Mouse (Mus musculus): ENCODE results near the gene Smim24. TPM values are rescaled to one million over a fixed set of nuclear protein-coding genes. Genes with fewer than 3 reads are reported as not detected.

The Smim24 gene
- total and polyA plus RNA-seq, 2 experiments from 2014 or later = 3.3 to 6.6 TPM

GRCm38 (mm10) chr10:81395127-81395526 is 2.3 kb downstream of the Smim24 start:
- H3K4me2 ChIP-seq (ENCODE audit: low read depth, low read length) = no peak overlapping the region
- WGBS = 10% methylated on average over 5 of the region's 5 CpGs
- peaks cover 32% of the 10 kb centered on the region for H3K36me3 ChIP-seq (replicated peaks; ENCODE audit: control insufficient read depth, insufficient read depth, low read length)
- H3K9ac ChIP-seq (replicated peaks; ENCODE audit: low read depth, low read length) = no peak overlapping the region
- TF ChIP-seq CTCF (IDR thresholded peaks at IDR 0.05; ENCODE audit: low read depth) (peak; percentile 91), EP300 (IDR thresholded peaks at IDR 0.05; ENCODE audit: low read depth) (no peak)
- ATAC-seq (ENCODE audit: insufficient read depth, low read depth) = peak; percentile 43
- no peak overlapping the region for H3K27ac ChIP-seq (ENCODE audit: low read depth)
- H3K27me3 ChIP-seq (ENCODE audit: control insufficient read depth, insufficient read depth, low read length) = no peaks in the 10 kb centered on the region
- no peaks in the 10 kb centered on the region for H3K9me3 ChIP-seq (replicated peaks; ENCODE audit: control insufficient read depth, low read length)
- H3K4me3 ChIP-seq (ENCODE audit: low read depth, low read length) = no peak overlapping the region
- DNase-seq (ENCODE audit: low spot score) = peak; percentile 69
- H3K4me1 ChIP-seq (ENCODE audit: control insufficient read depth, insufficient read depth) = peaks cover 12% of the 10 kb centered on the region; the same call in 1 of the 2 replicates

GRCm38 (mm10) chr10:81395865-81396264 is 3.0 kb downstream of the Smim24 start:
- H3K27ac ChIP-seq (ENCODE audit: low read depth) = no peak overlapping the region
- WGBS = 86% methylated on average over 4 of the region's 4 CpGs
- peaks cover 12% of the 10 kb centered on the region; the same call in 1 of the 2 replicates for H3K4me1 ChIP-seq (ENCODE audit: control insufficient read depth, insufficient read depth)
- no peaks in the 10 kb centered on the region for H3K27me3 ChIP-seq (ENCODE audit: control insufficient read depth, insufficient read depth, low read length)
- H3K4me3 ChIP-seq (ENCODE audit: low read depth, low read length) = no peak overlapping the region
- no peak for ATAC-seq (ENCODE audit: insufficient read depth, low read depth)
- no peaks in the 10 kb centered on the region for H3K9me3 ChIP-seq (replicated peaks; ENCODE audit: control insufficient read depth, low read length)
- DNase-seq (ENCODE audit: low spot score) = no peak
- H3K4me2 ChIP-seq (ENCODE audit: low read depth, low read length) = no peak overlapping the region
- H3K36me3 ChIP-seq (replicated peaks; ENCODE audit: control insufficient read depth, insufficient read depth, low read length) = peaks cover 40% of the 10 kb centered on the region
- TF ChIP-seq EP300 (IDR thresholded peaks at IDR 0.05; ENCODE audit: low read depth) = no peak
- no peak for TF ChIP-seq CTCF (IDR thresholded peaks at IDR 0.05; ENCODE audit: low read depth)
- H3K9ac ChIP-seq (replicated peaks; ENCODE audit: low read depth, low read length) = no peak overlapping the region

GRCm38 (mm10) chr10:81396749-81397148 is 3.9 kb downstream of the Smim24 start:
- no peaks in the 10 kb centered on the region for H3K27me3 ChIP-seq (ENCODE audit: control insufficient read depth, insufficient read depth, low read length)
- no peaks in the 10 kb centered on the region for H3K9me3 ChIP-seq (replicated peaks; ENCODE audit: control insufficient read depth, low read length)
- H3K4me3 ChIP-seq (ENCODE audit: low read depth, low read length) = no peak overlapping the region
- peaks cover 41% of the 10 kb centered on the region for H3K36me3 ChIP-seq (replicated peaks; ENCODE audit: control insufficient read depth, insufficient read depth, low read length)
- no peak overlapping the region for H3K9ac ChIP-seq (replicated peaks; ENCODE audit: low read depth, low read length)
- DNase-seq (ENCODE audit: low spot score) (no peak), ATAC-seq (ENCODE audit: insufficient read depth, low read depth) (no peak)
- H3K4me2 ChIP-seq (ENCODE audit: low read depth, low read length) = no peak overlapping the region
- peaks cover 21% of the 10 kb centered on the region for H3K4me1 ChIP-seq (ENCODE audit: control insufficient read depth, insufficient read depth)
- no peak overlapping the region for H3K27ac ChIP-seq (ENCODE audit: low read depth)
- TF ChIP-seq EP300 (IDR thresholded peaks at IDR 0.05; ENCODE audit: low read depth) (no peak), CTCF (IDR thresholded peaks at IDR 0.05; ENCODE audit: low read depth) (no peak)
- 78% methylated on average over 5 of the region's 5 CpGs for WGBS

- no peak for TF ChIP-seq EP300 (IDR thresholded peaks at IDR 0.05; ENCODE audit: low read depth)
- WGBS = 80% methylated on average over 5 of the region's 5 CpGs
- Histone ChIP-seq H3K4me3 (ENCODE audit: low read depth, low read length) (no peak overlapping the region), H3K9me3 (replicated peaks; ENCODE audit: control insufficient read depth, low read length) (no peaks in the 10 kb centered on the region), H3K9ac (replicated peaks; ENCODE audit: low read depth, low read length) (no peak overlapping the region), H3K4me1 (ENCODE audit: control insufficient read depth, insufficient read depth) (peaks cover 15% of the 10 kb centered on the region), H3K27me3 (ENCODE audit: control insufficient read depth, insufficient read depth, low read length) (no peaks in the 10 kb centered on the region), H3K27ac (ENCODE audit: low read depth) (no peak overlapping the region), H3K4me2 (ENCODE audit: low read depth, low read length) (no peak overlapping the region), H3K36me3 (replicated peaks; ENCODE audit: control insufficient read depth, insufficient read depth, low read length) (peaks cover 58% of the 10 kb centered on the region)
- no peak for ATAC-seq (ENCODE audit: insufficient read depth, low read depth)
- no peak for DNase-seq (ENCODE audit: low spot score)
These were observed 6.4 kb downstream of the Smim24 start for GRCm38 (mm10) chr10:81399296-81399695.

- H3K4me3 ChIP-seq (ENCODE audit: low read depth, low read length) = no peak overlapping the region
- no peak overlapping the region for H3K4me2 ChIP-seq (ENCODE audit: low read depth, low read length)
- peaks cover 15% of the 10 kb centered on the region for H3K4me1 ChIP-seq (ENCODE audit: control insufficient read depth, insufficient read depth)
- H3K9me3 ChIP-seq (replicated peaks; ENCODE audit: control insufficient read depth, low read length) = no peaks in the 10 kb centered on the region
- TF ChIP-seq EP300 (IDR thresholded peaks at IDR 0.05; ENCODE audit: low read depth) = no peak
- TF ChIP-seq CTCF (IDR thresholded peaks at IDR 0.05; ENCODE audit: low read depth) = no peak
- DNase-seq (ENCODE audit: low spot score) = no peak
- H3K27ac ChIP-seq (ENCODE audit: low read depth) = no peak overlapping the region
- H3K36me3 ChIP-seq (replicated peaks; ENCODE audit: control insufficient read depth, insufficient read depth, low read length) = peaks cover 64% of the 10 kb centered on the region
- no peak overlapping the region for H3K9ac ChIP-seq (replicated peaks; ENCODE audit: low read depth, low read length)
- 82% methylated on average over 18 of the region's 18 CpGs for WGBS
- no peak for ATAC-seq (ENCODE audit: insufficient read depth, low read depth)
- H3K27me3 ChIP-seq (ENCODE audit: control insufficient read depth, insufficient read depth, low read length) = no peaks in the 10 kb centered on the region
These were observed 7.0 kb downstream of the Smim24 start for GRCm38 (mm10) chr10:81399798-81400308.

Data from heart, postnatal 0 days (tissue).